Mouse (Mus musculus): ENCODE data around the gene Cacnb4. TPM values are rescaled to one million over a fixed set of nuclear protein-coding genes. Genes with fewer than 3 reads are reported as not detected.
A peak's percentile ranks its signal among the peaks of the same experiment; 100 is the strongest.

Gene Cacnb4
- polyA plus RNA-seq, 1 experiment = not detected

DNA sequence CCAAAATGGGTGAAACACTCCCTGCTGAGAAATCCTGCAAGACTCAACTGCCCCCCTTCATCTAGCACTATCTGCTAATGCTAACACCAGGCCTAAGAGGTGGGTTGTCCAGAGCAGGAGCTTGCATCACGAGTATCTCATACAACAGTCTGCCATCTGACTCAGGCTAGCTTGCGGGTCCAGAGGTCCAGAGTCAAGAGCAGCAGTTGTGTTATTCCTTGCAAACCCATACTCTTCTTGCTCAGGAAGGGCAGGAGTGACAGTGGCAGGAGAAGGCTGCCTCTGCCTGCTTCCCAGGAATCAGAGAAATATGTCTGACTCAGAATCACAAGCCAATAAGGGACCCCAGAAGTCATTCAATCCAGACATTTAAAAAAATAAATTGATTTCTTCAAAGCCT, 116.4 kb downstream of the Cacnb4 start:
- Histone ChIP-seq H3K4me3 (ENCODE audit: insufficient read depth, low read depth, low read length) (no peak overlapping the region), H3K27ac (ENCODE audit: insufficient read depth, low read depth, low read length) (no peak overlapping the region), H3K4me1 (ENCODE audit: control insufficient read depth, insufficient read depth, low read length) (peaks cover 12% of the 10 kb centered on the region; the same call in 1 of the 2 replicates)
- TF ChIP-seq POLR2A (IDR thresholded peaks at IDR 0.05; ENCODE audit: insufficient read depth, low read depth, low read length) = no peak
- no peak for TF ChIP-seq CTCF (IDR thresholded peaks at IDR 0.05; ENCODE audit: insufficient read depth, low read depth, low read length)
- 82% methylated on average over 2 of the region's 2 CpGs for WGBS

DNA sequence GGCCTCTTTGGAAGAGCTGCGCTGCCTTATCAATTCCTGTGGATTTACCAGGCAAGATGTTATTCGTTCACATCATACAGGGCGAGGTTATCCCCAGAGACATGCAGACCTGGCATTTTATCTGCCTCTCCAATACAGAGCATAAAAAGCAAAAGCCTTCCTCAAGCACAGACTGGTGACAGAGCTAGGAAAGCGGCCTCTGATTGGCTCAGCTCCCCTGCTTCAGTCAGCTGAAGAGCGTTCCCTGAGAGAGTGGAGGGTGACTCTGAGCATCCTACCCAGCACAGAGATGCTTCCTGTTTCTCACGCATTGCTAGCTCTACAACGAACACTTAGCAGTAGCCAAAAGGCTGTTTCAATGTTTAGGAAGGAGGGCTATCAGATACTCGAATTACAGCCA, 118.2 kb downstream of the Cacnb4 start:
- WGBS = 14% methylated on average over 8 of the region's 8 CpGs
- H3K4me3 ChIP-seq (ENCODE audit: insufficient read depth, low read depth, low read length) = no peak overlapping the region
- peaks cover 12% of the 10 kb centered on the region; the same call in 1 of the 2 replicates for H3K4me1 ChIP-seq (ENCODE audit: control insufficient read depth, insufficient read depth, low read length)
- TF ChIP-seq POLR2A (IDR thresholded peaks at IDR 0.05; ENCODE audit: insufficient read depth, low read depth, low read length) (no peak), CTCF (IDR thresholded peaks at IDR 0.05; ENCODE audit: insufficient read depth, low read depth, low read length) (no peak)
- H3K27ac ChIP-seq (ENCODE audit: insufficient read depth, low read depth, low read length) = peak overlapping the region; percentile 67

GRCm38 (mm10) chr2:52557503-52558275, 118.9 kb downstream of the Cacnb4 start:
- Histone ChIP-seq H3K4me1 (ENCODE audit: control insufficient read depth, insufficient read depth, low read length) (peaks cover 9% of the 10 kb centered on the region; the same call in 1 of the 2 replicates), H3K4me3 (ENCODE audit: insufficient read depth, low read depth, low read length) (peak overlapping the region; percentile 58), H3K27ac (ENCODE audit: insufficient read depth, low read depth, low read length) (peak overlapping the region; percentile 67)
- 11% methylated on average over 12 of the region's 12 CpGs for WGBS
- TF ChIP-seq POLR2A (IDR thresholded peaks at IDR 0.05; ENCODE audit: insufficient read depth, low read depth, low read length) (no peak), CTCF (IDR thresholded peaks at IDR 0.05; ENCODE audit: insufficient read depth, low read depth, low read length) (no peak)

- Histone ChIP-seq H3K4me3 (ENCODE audit: insufficient read depth, low read depth, low read length) (peak overlapping the region; percentile 48), H3K4me1 (ENCODE audit: control insufficient read depth, insufficient read depth, low read length) (peaks cover 9% of the 10 kb centered on the region; the same call in 1 of the 2 replicates), H3K27ac (ENCODE audit: insufficient read depth, low read depth, low read length) (peak overlapping the region; percentile 44; the same call in 1 of the 2 replicates)
- WGBS = 30% methylated on average over 4 of the region's 4 CpGs
- no peak for TF ChIP-seq POLR2A (IDR thresholded peaks at IDR 0.05; ENCODE audit: insufficient read depth, low read depth, low read length)
These were observed 119.7 kb downstream of the Cacnb4 start for GRCm38 (mm10) chr2:52556961-52557326.

GRCm38 (mm10) chr2:52556298-52556960, 120.2 kb downstream of the Cacnb4 start:
- peak overlapping the region; percentile 48 for H3K4me3 ChIP-seq (ENCODE audit: insufficient read depth, low read depth, low read length)
- peak overlapping the region; percentile 44; the same call in 1 of the 2 replicates for H3K27ac ChIP-seq (ENCODE audit: insufficient read depth, low read depth, low read length)
- WGBS = 49% methylated on average over 20 of the region's 20 CpGs
- H3K4me1 ChIP-seq (ENCODE audit: control insufficient read depth, insufficient read depth, low read length) = peaks cover 9% of the 10 kb centered on the region; the same call in 1 of the 2 replicates
- TF ChIP-seq POLR2A (IDR thresholded peaks at IDR 0.05; ENCODE audit: insufficient read depth, low read depth, low read length) (no peak), CTCF (IDR thresholded peaks at IDR 0.05; ENCODE audit: insufficient read depth, low read depth, low read length) (no peak)

DNA sequence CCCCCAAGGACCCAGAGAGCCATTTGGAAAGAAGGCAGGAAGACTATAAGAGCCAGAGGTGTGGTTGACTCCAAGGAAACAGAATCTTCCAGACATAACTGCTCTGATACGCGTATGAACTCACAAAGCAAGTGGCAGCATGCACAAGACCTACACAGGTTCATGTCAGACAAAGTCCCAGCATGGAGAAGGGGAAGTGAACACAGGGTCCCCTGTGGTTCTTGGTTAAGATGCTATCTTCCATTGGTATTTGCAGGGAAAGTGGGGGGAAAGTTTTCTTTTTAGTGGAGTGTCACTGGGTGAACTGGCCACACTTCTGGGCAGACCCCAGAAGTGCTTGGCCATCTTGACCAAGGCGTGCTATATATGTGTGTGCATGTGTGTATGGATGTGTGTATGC, 128.2 kb downstream of the Cacnb4 start:
- 99% methylated on average over 3 of the region's 3 CpGs for WGBS
- TF ChIP-seq POLR2A (IDR thresholded peaks at IDR 0.05; ENCODE audit: insufficient read depth, low read depth, low read length) (no peak), CTCF (IDR thresholded peaks at IDR 0.05; ENCODE audit: insufficient read depth, low read depth, low read length) (no peak)
- Histone ChIP-seq H3K4me3 (ENCODE audit: insufficient read depth, low read depth, low read length) (no peak overlapping the region), H3K27ac (ENCODE audit: insufficient read depth, low read depth, low read length) (no peak overlapping the region), H3K4me1 (ENCODE audit: control insufficient read depth, insufficient read depth, low read length) (no peaks in the 10 kb centered on the region)

GRCm38 (mm10) chr2:52547331-52547730, 129.3 kb downstream of the Cacnb4 start:
- 74% methylated on average over 11 of the region's 11 CpGs for WGBS

DNA sequence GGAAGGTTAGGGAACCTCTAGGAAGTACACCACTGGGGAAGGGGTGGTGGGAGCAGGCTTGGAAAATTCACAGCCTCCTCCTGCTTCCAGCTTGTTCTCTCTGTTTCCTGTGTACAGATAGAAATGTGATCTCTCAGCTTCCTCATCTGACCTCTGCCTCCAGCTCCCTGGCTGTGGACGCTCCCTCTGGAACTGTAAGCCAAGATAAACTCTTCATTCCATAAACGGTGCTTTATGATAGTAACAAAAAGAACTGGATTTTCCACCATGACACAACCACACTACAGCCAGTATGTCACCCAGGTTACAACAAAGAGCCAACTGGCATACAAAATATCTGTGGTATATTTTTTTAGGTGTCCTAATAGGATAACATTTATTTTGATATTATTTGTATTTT, 132.1 kb downstream of the Cacnb4 start:
- TF ChIP-seq POLR2A (IDR thresholded peaks at IDR 0.05; ENCODE audit: insufficient read depth, low read depth, low read length) = no peak
- no peak for TF ChIP-seq CTCF (IDR thresholded peaks at IDR 0.05; ENCODE audit: insufficient read depth, low read depth, low read length)
- WGBS = 92% methylated on average over 2 of the region's 2 CpGs
- H3K4me1 ChIP-seq (ENCODE audit: control insufficient read depth, insufficient read depth, low read length) = peaks cover under 1% of the 10 kb centered on the region; the same call in 1 of the 2 replicates
- H3K4me3 ChIP-seq (ENCODE audit: insufficient read depth, low read depth, low read length) = no peak overlapping the region
- no peak overlapping the region for H3K27ac ChIP-seq (ENCODE audit: insufficient read depth, low read depth, low read length)

More at GRCm38 (mm10) chr2:52547331-52547730, 129.3 kb downstream of the Cacnb4 start:
- Histone ChIP-seq H3K4me3 (ENCODE audit: insufficient read depth, low read depth, low read length) (no peak overlapping the region), H3K4me1 (ENCODE audit: control insufficient read depth, insufficient read depth, low read length) (no peaks in the 10 kb centered on the region), H3K27ac (ENCODE audit: insufficient read depth, low read depth, low read length) (no peak overlapping the region)
- TF ChIP-seq POLR2A (IDR thresholded peaks at IDR 0.05; ENCODE audit: insufficient read depth, low read depth, low read length) = no peak
- TF ChIP-seq CTCF (IDR thresholded peaks at IDR 0.05; ENCODE audit: insufficient read depth, low read depth, low read length) = no peak

GRCm38 (mm10) chr2:52541068-52541467, 135.6 kb downstream of the Cacnb4 start:
- no peak overlapping the region for H3K27ac ChIP-seq (ENCODE audit: insufficient read depth, low read depth, low read length)
- WGBS = 85% methylated on average over 4 of the region's 4 CpGs
- peaks cover 2% of the 10 kb centered on the region; the same call in 1 of the 2 replicates for H3K4me1 ChIP-seq (ENCODE audit: control insufficient read depth, insufficient read depth, low read length)
- no peak for TF ChIP-seq POLR2A (IDR thresholded peaks at IDR 0.05; ENCODE audit: insufficient read depth, low read depth, low read length)
- no peak for TF ChIP-seq CTCF (IDR thresholded peaks at IDR 0.05; ENCODE audit: insufficient read depth, low read depth, low read length)
- H3K4me3 ChIP-seq (ENCODE audit: insufficient read depth, low read depth, low read length) = no peak overlapping the region

All from olfactory bulb, adult 2 months (tissue).